Mouse (Mus musculus): ENCODE results near the gene Olfr1337. TPM values are rescaled to one million over a fixed set of nuclear protein-coding genes. Genes with fewer than 3 reads are reported as not detected.
"Not testable (repeated sequence)": the region's sequence is repeated elsewhere in the genome, so short reads cannot be mapped to it uniquely, and the experiment has no call there.

Olfr1337 gene
- not detected for total RNA-seq (2021)
- long read RNA-seq, experiment 1: 0 reads
- long read RNA-seq, experiment 2: 0 reads

- no peak for DNase-seq
Measured at GRCm38 (mm10) chr4:118782486-118782885, at the start of gene Olfr1337. Gene Olfr1337, minus strand, starts transcription at chr4:118782586.

DNA sequence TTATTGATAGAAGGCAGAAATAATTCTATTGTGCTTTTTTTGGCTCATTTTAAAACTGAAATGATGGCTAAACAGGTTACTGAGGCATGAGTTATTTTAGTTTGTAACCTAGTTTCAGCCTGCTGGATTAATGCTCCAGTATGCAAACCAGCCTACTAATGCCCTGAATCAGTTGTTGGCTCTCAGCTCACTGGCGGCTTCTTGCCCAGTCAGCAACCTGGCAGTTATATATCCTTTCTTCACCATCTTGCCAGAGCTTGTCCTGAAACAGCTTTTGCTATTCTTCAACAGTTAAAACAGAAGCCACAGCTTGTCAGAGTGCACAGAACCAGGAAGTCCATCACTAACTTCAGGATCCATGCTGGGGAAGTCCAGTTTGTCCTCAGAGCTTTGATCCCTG is 36.5 kb upstream of the Olfr1337 start:
- no peak for DNase-seq

- DNase-seq: no peak
Measured at GRCm38 (mm10) chr4:118809844-118810243, 27.5 kb upstream of the Olfr1337 start, which contains the start of gene Olfr1335. Gene Olfr1335, minus strand, starts transcription at chr4:118809944.

DNA sequence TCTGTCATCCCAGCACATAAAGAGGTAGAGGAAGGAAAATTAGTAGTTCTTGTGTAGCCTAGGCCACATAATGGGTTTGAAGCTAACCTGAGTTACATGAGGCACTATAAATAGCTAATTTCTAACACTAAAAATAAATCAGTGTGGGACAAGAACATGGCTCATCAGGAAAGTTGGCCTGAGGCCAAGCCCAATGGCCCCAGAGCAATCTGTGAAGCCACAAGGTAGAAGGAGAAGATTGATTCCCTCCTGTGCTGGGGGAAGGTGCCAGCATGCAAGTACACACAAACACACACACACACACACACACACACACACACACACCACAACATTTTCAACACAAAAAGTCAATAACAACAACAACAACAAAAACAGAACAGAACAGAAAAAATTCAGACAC is 10.4 kb upstream of the Olfr1337 start:
- DNase-seq: not testable (repeated sequence)

- no peak for DNase-seq
Measured at GRCm38 (mm10) chr4:118758637-118759036, 23.7 kb downstream of the Olfr1337 start, which contains the start of gene Olfr1338. Gene Olfr1338, minus strand, starts transcription at chr4:118758737.

- no peak for DNase-seq
Measured at GRCm38 (mm10) chr4:118741881-118742280, 40.5 kb downstream of the Olfr1337 start.

DNA sequence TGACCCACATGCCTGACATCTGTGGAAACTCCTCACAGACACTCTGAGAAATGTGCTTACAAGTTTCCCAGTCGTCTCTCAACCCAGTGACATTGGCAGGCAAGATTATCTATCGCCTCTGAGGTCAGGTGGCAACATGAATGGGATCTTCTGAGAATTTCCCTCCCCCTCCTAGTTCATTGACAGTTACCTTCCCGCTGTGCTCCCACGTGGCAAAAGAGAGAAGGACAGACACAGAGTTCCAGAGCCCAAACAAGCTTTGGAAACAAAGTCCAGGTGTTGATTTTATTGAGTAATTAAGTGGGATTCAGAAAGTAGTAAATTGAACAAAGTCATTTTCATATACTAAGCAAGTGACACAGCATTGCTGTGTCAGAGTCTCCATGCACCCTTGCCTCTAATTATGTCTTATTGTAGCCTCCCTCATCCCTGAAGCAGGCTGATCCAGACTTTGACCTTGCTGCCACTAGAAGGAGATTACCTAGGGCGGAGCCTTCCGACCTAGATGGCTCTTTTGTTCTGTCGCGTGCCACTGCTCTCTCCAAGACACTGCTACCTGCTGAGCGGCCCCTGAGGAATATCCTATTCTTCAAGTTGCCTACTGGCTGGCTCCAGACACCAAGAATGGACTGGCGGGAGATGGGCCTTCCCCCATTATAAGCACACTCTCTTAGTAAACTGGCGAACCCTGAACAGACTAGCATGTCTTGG is 41.2 kb downstream of the Olfr1337 start:
- DNase-seq: no peak

DNA sequence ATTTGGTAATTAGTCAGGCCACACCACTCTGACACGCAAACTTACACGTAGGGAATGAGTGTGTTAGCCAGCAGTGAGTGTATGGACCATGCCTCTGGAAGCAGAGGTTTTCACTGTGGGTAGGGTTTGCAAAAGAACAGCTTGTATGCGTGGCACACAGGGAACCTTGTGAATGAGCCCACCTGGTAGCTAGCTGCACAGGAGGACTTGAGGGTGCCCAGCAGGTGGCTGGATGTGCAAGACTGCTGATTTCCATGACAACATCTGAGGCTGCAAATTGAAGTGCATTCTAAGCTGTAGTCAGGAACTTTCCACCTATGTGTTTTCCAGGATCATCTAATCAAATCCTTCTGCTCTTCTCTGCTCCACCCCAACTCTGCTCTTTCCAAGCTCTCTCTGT is 42.8 kb downstream of the Olfr1337 start:
- DNase-seq: no peak

- DNase-seq: no peak
Measured at GRCm38 (mm10) chr4:118731875-118732274, 50.5 kb downstream of the Olfr1337 start, which contains the start of gene Olfr1339. Gene Olfr1339, plus strand, starts transcription at chr4:118732175.

Other genes with a start within 250 kb of the Olfr1337 start
- gene Tmem125, start 238.5 kb downstream of the Olfr1337 start, total RNA-seq (2021): not detected
- gene Cfap57, start 161.8 kb downstream of the Olfr1337 start, total RNA-seq (2021): not detected
- 10 to 100 TPM; 25.1 to 26.9 TPM for gene Ebna1bp2, start 161.8 kb downstream of the Olfr1337 start, total RNA-seq (2021)
- gene Olfr62, start 123.6 kb downstream of the Olfr1337 start, total RNA-seq (2021): not detected
- gene Olfr1342, start 89.8 kb downstream of the Olfr1337 start, total RNA-seq (2021): not detected
- not detected for gene Olfr1341, start 79.1 kb downstream of the Olfr1337 start, total RNA-seq (2021)
- not detected for gene Olfr1340, start 62.4 kb downstream of the Olfr1337 start, total RNA-seq (2021)
- not detected for gene Olfr1339, start 50.4 kb downstream of the Olfr1337 start, total RNA-seq (2021)
- not detected for gene Olfr1338, start 23.8 kb downstream of the Olfr1337 start, total RNA-seq (2021)
- gene Olfr1335, start 27.4 kb upstream of the Olfr1337 start, total RNA-seq (2021): not detected
- gene Olfr1333, start 53.7 kb upstream of the Olfr1337 start, total RNA-seq (2021): not detected
- not detected for gene Olfr1331, start 82.1 kb upstream of the Olfr1337 start, total RNA-seq (2021)
- gene Olfr1330, start 106.0 kb upstream of the Olfr1337 start, total RNA-seq (2021): not detected
- gene Olfr1329, start 134.9 kb upstream of the Olfr1337 start, total RNA-seq (2021): not detected
- not detected for gene Olfr1328, start 156.0 kb upstream of the Olfr1337 start, total RNA-seq (2021)
- under 1 TPM; 0.38 to 0.88 TPM for gene Lao1, start 179.0 kb upstream of the Olfr1337 start, total RNA-seq (2021)

All from gastrocnemius, postnatal 25 days (tissue).